Comparison of ENCODE assay signal across 28 mouse cellular contexts in genomic region chr13:107531528-107531927, GRCm38 (mm10).
A peak's percentile ranks its signal among the peaks of the same experiment; 100 is the strongest.
DNase-seq lines count a peak whose midpoint lies in the region; ATAC-seq lines count a peak whose summit lies in the region.
"Had no signal": no experiment of that assay in that cellular context is flagged by ENCODE, and none has a peak within 500 bp of the region (broad histone marks: within the 10 kb centered on the region; RNA-seq: fewer than 3 reads in every experiment).

No protein-coding gene starts in this region.

- intact Hi-C loops in left cerebral cortex, postnatal 4 days (cut with DNase I) = no loop called here

- H3K4me2 ChIP-seq in lung, embryonic 16.5 days (ENCODE audit: low read depth, low read length) = peak overlapping the region; percentile 29; the same call in 1 of the 2 replicates
- no peak overlapping the region for H3K4me2 ChIP-seq in hindbrain, embryonic 13.5 days
- H3K4me2 ChIP-seq: forebrain, embryonic 13.5 days; heart, embryonic 13.5 days; limb, embryonic 15.5 days; neural tube, embryonic 12.5 days had no signal

- H3K9me3 ChIP-seq in lung, embryonic 16.5 days (ENCODE audit: control insufficient read depth, low read length) = no peaks in the 10 kb centered on the region
- no peaks in the 10 kb centered on the region for H3K9me3 ChIP-seq in hindbrain, embryonic 13.5 days
- H3K9me3 ChIP-seq: forebrain, embryonic 13.5 days; heart, embryonic 13.5 days; limb, embryonic 10.5 days; limb, embryonic 15.5 days; neural tube, embryonic 12.5 days had no signal

- no peak overlapping the region for H3K9ac ChIP-seq in lung, embryonic 16.5 days (ENCODE audit: low read length)
- H3K9ac ChIP-seq in hindbrain, embryonic 13.5 days = no peak overlapping the region
- H3K9ac ChIP-seq: forebrain, embryonic 13.5 days; heart, embryonic 13.5 days; limb, embryonic 15.5 days; liver, embryonic 14.5 days; neural tube, embryonic 12.5 days had no signal

- H3K4me1 ChIP-seq in lung, embryonic 16.5 days (replicated peaks; ENCODE audit: control insufficient read depth, insufficient read depth, low read length) = peaks cover 9% of the 10 kb centered on the region; the same call in 1 of the 2 replicates
- peaks cover 10% of the 10 kb centered on the region for H3K4me1 ChIP-seq in hindbrain, embryonic 13.5 days (replicated peaks)
- H3K4me1 ChIP-seq: limb, embryonic 10.5 days; limb, embryonic 15.5 days; neural tube, embryonic 12.5 days had no signal

- no peak overlapping the region for H3K4me3 ChIP-seq in lung, embryonic 16.5 days (ENCODE audit: low read length)
- H3K4me3 ChIP-seq in hindbrain, embryonic 13.5 days = no peak overlapping the region
- H3K4me3 ChIP-seq: erythroblast, embryonic 14.5 days; forebrain, embryonic 13.5 days; heart, embryonic 13.5 days; limb, embryonic 10.5 days; limb, embryonic 15.5 days; myocyte; neural tube, embryonic 12.5 days had no signal

- H3K36me3 ChIP-seq in lung, embryonic 16.5 days (ENCODE audit: control insufficient read depth, insufficient read depth, low read length) = no peaks in the 10 kb centered on the region
- H3K36me3 ChIP-seq in hindbrain, embryonic 13.5 days = no peaks in the 10 kb centered on the region
- H3K36me3 ChIP-seq: heart, embryonic 13.5 days; limb, embryonic 10.5 days; limb, embryonic 15.5 days; neural tube, embryonic 12.5 days had no signal

- no peak for DNase-seq in frontal cortex, postnatal 36 days (ENCODE audit: low spot score in 2 of 2)
- DNase-seq in lung, postnatal 25 days (ENCODE audit: low spot score) = no peak
- peak; percentile 17 for DNase-seq in Muller cell, postnatal 12 days (ENCODE audit: inconsistent ontology term)
- no peak for DNase-seq in kidney, postnatal 36 days
- no peak for DNase-seq in left cerebral cortex, postnatal 4 days
- DNase-seq: adrenal gland, postnatal 25 days; cerebellum, adult 2 months; cerebellum, postnatal 14 days; heart, postnatal 10 days; kidney, adult 8-10 months; layer of hippocampus, postnatal 36 days; lung, adult 2 months; lung, postnatal 4 days; right cerebral cortex, postnatal 25 days; thymus, postnatal 14 days had no signal

- ATAC-seq in frontal cortex, adult (ENCODE audit: low TSS enrichment) = peak; percentile 65
- no peak for ATAC-seq in lung, embryonic 16.5 days (ENCODE audit: low read depth)
- ATAC-seq in hindbrain, embryonic 13.5 days (ENCODE audit: low FRiP score) = no peak
- ATAC-seq: forebrain, embryonic 13.5 days; intestine, embryonic 16.5 days had no signal

- no peak overlapping the region for H3K27ac ChIP-seq in lung, embryonic 16.5 days (ENCODE audit: low read length)
- H3K27ac ChIP-seq in hindbrain, embryonic 13.5 days = peak overlapping the region; percentile 72
- H3K27ac ChIP-seq: heart, embryonic 13.5 days; kidney, postnatal 0 days; limb, embryonic 10.5 days; limb, embryonic 15.5 days; liver, embryonic 14.5 days; neural tube, embryonic 12.5 days had no signal

- 46% methylated on average over 10 of the region's 10 CpGs for WGBS in lung, embryonic 16.5 days
- WGBS in hindbrain, embryonic 13.5 days = 46% methylated on average over 10 of the region's 10 CpGs

- H3K27me3 ChIP-seq in lung, embryonic 16.5 days (ENCODE audit: control insufficient read depth, insufficient read depth, low read depth, low read length) = no peaks in the 10 kb centered on the region
- no peaks in the 10 kb centered on the region for H3K27me3 ChIP-seq in hindbrain, embryonic 13.5 days
- H3K27me3 ChIP-seq: forebrain, embryonic 13.5 days; heart, embryonic 13.5 days; limb, embryonic 15.5 days; neural tube, embryonic 12.5 days had no signal
